Mouse (Mus musculus): ENCODE data around the gene Flywch2.

DNA sequence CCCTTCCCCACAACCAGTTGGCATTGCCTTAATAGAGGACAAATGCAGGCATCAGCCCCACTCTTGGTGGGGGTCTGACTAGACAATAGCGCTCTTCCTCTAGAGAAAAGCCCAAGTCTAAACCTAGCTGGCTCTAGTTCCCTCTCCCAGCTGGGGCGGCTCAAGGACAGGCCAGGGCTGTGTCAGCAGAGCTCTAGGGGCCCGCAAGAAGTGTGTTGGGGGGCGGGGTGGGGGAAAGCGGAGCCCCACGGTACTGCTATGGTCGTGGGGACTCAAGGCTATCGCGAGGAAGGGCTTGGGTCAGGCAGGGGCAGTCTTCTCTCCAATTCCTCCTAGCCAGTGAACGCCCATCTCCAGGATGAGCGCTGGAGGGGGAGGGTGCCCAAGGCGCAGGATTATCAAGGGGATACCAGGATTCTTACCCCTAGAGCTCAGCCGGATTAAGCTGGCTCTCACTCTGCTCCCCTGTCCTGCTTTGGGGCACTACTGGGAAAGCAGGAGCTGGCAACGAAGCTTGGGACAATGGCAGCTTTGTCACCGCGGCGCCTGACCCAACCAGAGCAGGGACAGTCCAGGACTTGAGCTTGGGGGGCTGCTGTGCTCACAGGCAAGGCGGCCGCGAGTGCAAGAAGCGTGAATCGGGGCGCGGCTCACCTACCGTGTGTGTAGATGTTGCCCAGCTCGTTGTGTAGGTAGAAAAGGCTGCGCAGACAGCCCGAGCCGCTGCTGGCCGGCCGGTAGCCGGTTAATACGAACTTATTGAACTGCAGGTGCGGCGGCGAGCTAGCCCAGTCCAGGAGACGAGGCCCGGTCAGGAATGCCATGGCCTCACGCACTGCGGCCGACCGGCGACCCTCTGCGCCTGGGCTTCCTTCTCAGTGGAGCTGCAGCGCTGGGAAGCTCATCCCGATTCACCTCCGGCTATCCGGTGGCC lies 46.4 kb downstream of the Flywch2 start:
- TF ChIP-seq POLR2AphosphoS2 (IDR thresholded peaks at IDR 0.05; ENCODE audit: low read length), result no peak
- no peak for TF ChIP-seq NELFE (IDR thresholded peaks at IDR 0.05; ENCODE audit: low read depth, low read length)
- no peak for TF ChIP-seq CTCF (IDR thresholded peaks at IDR 0.05 in 2 of 3, conservative IDR thresholded peaks at IDR 0.05 in 1 of 3; ENCODE audit: control insufficient read depth in 1 of 3, insufficient read depth in 1 of 3, low read depth in 2 of 3, low read length in 3 of 3, poor library complexity in 1 of 3, severe bottlenecking in 1 of 3)
- TF ChIP-seq JUND (IDR thresholded peaks at IDR 0.05; ENCODE audit: low read depth, low read length), result no peak
- no peak for TF ChIP-seq TAL1 (IDR thresholded peaks at IDR 0.05; ENCODE audit: low read length)

Data from MEL (cell line).